Mouse (Mus musculus): ENCODE results near the gene Itpkb. TPM values are rescaled to one million over a fixed set of nuclear protein-coding genes. Genes with fewer than 3 reads are reported as not detected.

Gene Itpkb
- total and polyA plus RNA-seq, 3 experiments, result 4.2 to 14.4 (median 10.6) TPM

- Histone ChIP-seq H3K9ac (ENCODE audit: insufficient read depth, low read depth) (no peak overlapping the region), H3K4me2 (ENCODE audit: insufficient read depth, low read depth, poor library complexity, severe bottlenecking) (no peak overlapping the region), H3K36me3 (replicated peaks in 1 of 2; ENCODE audit: control insufficient read depth in 1 of 2, insufficient read depth in 1 of 2, low read length in 1 of 2) (peaks cover 6 to 53% of the 10 kb centered on the region in 2 experiments), H3K27me3 (replicated peaks) (no peaks in the 10 kb centered on the region), H3K4me1 (ENCODE audit: control insufficient read depth in 1 of 2, insufficient read depth in 2 of 2) (peaks cover 44 to 77% of the 10 kb centered on the region in 2 experiments), H3K4me3 (replicated peaks in 1 of 3; ENCODE audit: low read depth in 2 of 3, low read length in 2 of 3, poor library complexity in 1 of 3) (no peak overlapping the region), H3K27ac (ENCODE audit: insufficient read depth, low read depth) (no peak overlapping the region), H3K9me3 (replicated peaks; ENCODE audit: low read length) (no peaks in the 10 kb centered on the region), H3K79me2 (replicated peaks; ENCODE audit: control insufficient read depth, extremely low read depth, insufficient read depth, poor library complexity, severe bottlenecking) (0 out of 2 replicates have a peak, but pooled peaks cover 3% of the 10 kb centered on the region)
- no peak for DNase-seq (ENCODE audit: extremely low read depth)
- dilution Hi-C loops (cut with MboI; ENCODE audit: extremely low pct_ligation_motif_present, extremely low pct_unique_long_range_greater_than_20kb, low sequenced_read_pairs) (no loop called here), in situ Hi-C loops (cut with MboI; ENCODE audit: low pct_ligation_motif_present, low pct_unique_long_range_greater_than_20kb, low sequenced_read_pairs) (no loop called here)
- no peak for TF ChIP-seq ZNF384 (IDR thresholded peaks at IDR 0.05; ENCODE audit: low read depth, low read length)
Measured at GRCm38 (mm10) chr1:180356857-180357256, 26.6 kb downstream of the Itpkb start.

GRCm38 (mm10) chr1:180357893-180358331, 27.6 kb downstream of the Itpkb start:
- in situ Hi-C loops (cut with MboI; ENCODE audit: low pct_ligation_motif_present, low pct_unique_long_range_greater_than_20kb, low sequenced_read_pairs) (no loop called here), dilution Hi-C loops (cut with MboI; ENCODE audit: extremely low pct_ligation_motif_present, extremely low pct_unique_long_range_greater_than_20kb, low sequenced_read_pairs) (no loop called here)
- Histone ChIP-seq H3K4me2 (ENCODE audit: insufficient read depth, low read depth, poor library complexity, severe bottlenecking) (peak overlapping the region; percentile 14), H3K79me2 (replicated peaks; ENCODE audit: control insufficient read depth, extremely low read depth, insufficient read depth, poor library complexity, severe bottlenecking) (0 out of 2 replicates have a peak, but pooled peaks cover 2% of the 10 kb centered on the region), H3K9me3 (replicated peaks; ENCODE audit: low read length) (no peaks in the 10 kb centered on the region), H3K27ac (ENCODE audit: insufficient read depth, low read depth) (peak overlapping the region; percentile 29), H3K27me3 (replicated peaks) (no peaks in the 10 kb centered on the region), H3K4me1 (ENCODE audit: control insufficient read depth in 1 of 2, insufficient read depth in 2 of 2) (peaks cover 44 to 76% of the 10 kb centered on the region in 2 experiments), H3K36me3 (replicated peaks in 1 of 2; ENCODE audit: control insufficient read depth in 1 of 2, insufficient read depth in 1 of 2, low read length in 1 of 2) (peaks cover 6 to 54% of the 10 kb centered on the region in 2 experiments), H3K4me3 (replicated peaks in 1 of 3; ENCODE audit: low read depth in 2 of 3, low read length in 2 of 3, poor library complexity in 1 of 3) (no peak overlapping the region), H3K9ac (ENCODE audit: insufficient read depth, low read depth) (no peak overlapping the region; the same call in 1 of the 2 replicates)
- DNase-seq (ENCODE audit: extremely low read depth), result peak; percentile 40
- no peak for TF ChIP-seq PAX5 (IDR thresholded peaks at IDR 0.05; ENCODE audit: low read length)
- TF ChIP-seq IRF4 (IDR thresholded peaks at IDR 0.05; ENCODE audit: low read depth, low read length), result peak; percentile 67; the same call in 1 of the 2 replicates

GRCm38 (mm10) chr1:180358466-180358865, 28.2 kb downstream of the Itpkb start:
- Histone ChIP-seq H3K9me3 (replicated peaks; ENCODE audit: low read length) (no peaks in the 10 kb centered on the region), H3K36me3 (replicated peaks in 1 of 2; ENCODE audit: control insufficient read depth in 1 of 2, insufficient read depth in 1 of 2, low read length in 1 of 2) (peaks cover 6 to 53% of the 10 kb centered on the region in 2 experiments), H3K4me1 (ENCODE audit: control insufficient read depth in 1 of 2, insufficient read depth in 2 of 2) (peaks cover 44 to 77% of the 10 kb centered on the region in 2 experiments), H3K27ac (ENCODE audit: insufficient read depth, low read depth) (peak overlapping the region; percentile 29), H3K9ac (ENCODE audit: insufficient read depth, low read depth) (no peak overlapping the region), H3K79me2 (replicated peaks; ENCODE audit: control insufficient read depth, extremely low read depth, insufficient read depth, poor library complexity, severe bottlenecking) (0 out of 2 replicates have a peak, but pooled peaks cover 2% of the 10 kb centered on the region), H3K4me2 (ENCODE audit: insufficient read depth, low read depth, poor library complexity, severe bottlenecking) (peak overlapping the region; percentile 17; the same call in 1 of the 2 replicates), H3K27me3 (replicated peaks) (no peaks in the 10 kb centered on the region), H3K4me3 (replicated peaks in 1 of 3; ENCODE audit: low read depth in 2 of 3, low read length in 2 of 3, poor library complexity in 1 of 3) (no peak overlapping the region)
- TF ChIP-seq ETS1 (conservative IDR thresholded peaks at IDR 0.05; ENCODE audit: low read depth, low read length) (peak; percentile 59), GABPA (IDR thresholded peaks at IDR 0.05; ENCODE audit: insufficient replicate concordance, low read depth, low read length) (no peak), TCF12 (IDR thresholded peaks at IDR 0.05; ENCODE audit: low read depth, low read length) (no peak), JUND (conservative IDR thresholded peaks at IDR 0.05; ENCODE audit: low read depth, low read length) (no peak), NELFE (IDR thresholded peaks at IDR 0.05; ENCODE audit: low read depth, low read length) (no peak), MEF2A (IDR thresholded peaks at IDR 0.05; ENCODE audit: borderline replicate concordance, low read depth, low read length) (peak; percentile 65; the same call in 1 of the 2 replicates), UBTF (IDR thresholded peaks at IDR 0.05; ENCODE audit: low read depth, low read length) (no peak), BHLHE40 (IDR thresholded peaks at IDR 0.05; ENCODE audit: low read depth, low read length) (no peak), PAX5 (IDR thresholded peaks at IDR 0.05; ENCODE audit: low read length) (no peak), E2F4 (IDR thresholded peaks at IDR 0.05; ENCODE audit: insufficient replicate concordance, low read depth, low read length) (no peak)
- DNase-seq (ENCODE audit: extremely low read depth), result no peak
- in situ Hi-C loops (cut with MboI; ENCODE audit: low pct_ligation_motif_present, low pct_unique_long_range_greater_than_20kb, low sequenced_read_pairs), result no loop called here
- dilution Hi-C loops (cut with MboI; ENCODE audit: extremely low pct_ligation_motif_present, extremely low pct_unique_long_range_greater_than_20kb, low sequenced_read_pairs), result no loop called here

All from CH12.LX (cell line).